8 mouse cellular contexts compared by ENCODE assay signal in genomic region chr12:69204052-69204833, GRCm38 (mm10). TPM values are rescaled to one million over a fixed set of nuclear protein-coding genes. Genes with fewer than 3 reads are reported as not detected.
DNase-seq lines count a peak whose midpoint lies in the region; ATAC-seq and TF ChIP-seq lines count a peak whose summit lies in the region.

Gene Gm49384, minus strand, starts transcription at chr12:69204267.

- H3K27me3 ChIP-seq in intestine, embryonic 14.5 days (replicated peaks; ENCODE audit: control insufficient read depth, insufficient read depth, low read length): no peaks in the 10 kb centered on the region
- no peaks in the 10 kb centered on the region for H3K27me3 ChIP-seq in intestine, postnatal 0 days (replicated peaks; ENCODE audit: control insufficient read depth, insufficient read depth, low read length)
- H3K27me3 ChIP-seq in hindbrain, embryonic 12.5 days: no peaks in the 10 kb centered on the region
- no peaks in the 10 kb centered on the region for H3K27me3 ChIP-seq in midbrain, embryonic 15.5 days (replicated peaks)

- H3K27ac ChIP-seq in intestine, embryonic 14.5 days (ENCODE audit: low read depth): no peak within 1 kb of the TSS
- no peak within 1 kb of the TSS for H3K27ac ChIP-seq in intestine, postnatal 0 days (ENCODE audit: low read depth, low read length)
- no peak within 1 kb of the TSS for H3K27ac ChIP-seq in hindbrain, embryonic 12.5 days
- no peak within 1 kb of the TSS for H3K27ac ChIP-seq in midbrain, embryonic 15.5 days

- H3K4me3 ChIP-seq in intestine, embryonic 14.5 days (ENCODE audit: low read depth, low read length): no peak within 1 kb of the TSS
- H3K4me3 ChIP-seq in intestine, postnatal 0 days (ENCODE audit: low read depth, low read length): no peak within 1 kb of the TSS
- no peak within 1 kb of the TSS for H3K4me3 ChIP-seq in hindbrain, embryonic 12.5 days
- H3K4me3 ChIP-seq in midbrain, embryonic 15.5 days: no peak within 1 kb of the TSS

- H3K9ac ChIP-seq in intestine, embryonic 14.5 days (ENCODE audit: low read length): no peak within 1 kb of the TSS
- no peak within 1 kb of the TSS for H3K9ac ChIP-seq in intestine, postnatal 0 days (ENCODE audit: low read depth, low read length)
- no peak within 1 kb of the TSS for H3K9ac ChIP-seq in hindbrain, embryonic 12.5 days
- no peak within 1 kb of the TSS for H3K9ac ChIP-seq in midbrain, embryonic 15.5 days

- ATAC-seq in intestine, embryonic 14.5 days (replicated peaks; ENCODE audit: low FRiP score, low TSS enrichment, low read depth): 0 out of 2 replicates have a peak, but pooled peaks have one; percentile 38
- ATAC-seq in intestine, postnatal 0 days: no peak
- ATAC-seq in activated CD4-positive, CD25-positive, alpha-beta regulatory T cell, adult 4 months: peak; percentile 23
- ATAC-seq in hindbrain, embryonic 12.5 days (ENCODE audit: low FRiP score): no peak
- ATAC-seq in midbrain, embryonic 15.5 days (replicated peaks): peak; percentile 67

- peaks cover 69% of the 10 kb centered on the region for H3K36me3 ChIP-seq in intestine, embryonic 14.5 days (ENCODE audit: control insufficient read depth, insufficient read depth, low read length)
- peaks cover 20% of the 10 kb centered on the region; the same call in 1 of the 2 replicates for H3K36me3 ChIP-seq in intestine, postnatal 0 days (ENCODE audit: control insufficient read depth, insufficient read depth)
- peaks cover 26% of the 10 kb centered on the region for H3K36me3 ChIP-seq in hindbrain, embryonic 12.5 days
- no peaks in the 10 kb centered on the region for H3K36me3 ChIP-seq in midbrain, embryonic 15.5 days (replicated peaks)

- no peaks in the 10 kb centered on the region for H3K9me3 ChIP-seq in intestine, embryonic 14.5 days (ENCODE audit: control insufficient read depth, low read length)
- H3K9me3 ChIP-seq in intestine, postnatal 0 days (ENCODE audit: control insufficient read depth): no peaks in the 10 kb centered on the region
- no peaks in the 10 kb centered on the region for H3K9me3 ChIP-seq in hindbrain, embryonic 12.5 days (replicated peaks)
- no peaks in the 10 kb centered on the region for H3K9me3 ChIP-seq in midbrain, embryonic 15.5 days

- H3K4me2 ChIP-seq in intestine, embryonic 14.5 days (ENCODE audit: low read length): no peak within 1 kb of the TSS
- no peak within 1 kb of the TSS for H3K4me2 ChIP-seq in intestine, postnatal 0 days (replicated peaks; ENCODE audit: low read depth)
- no peak within 1 kb of the TSS for H3K4me2 ChIP-seq in hindbrain, embryonic 12.5 days (replicated peaks)
- H3K4me2 ChIP-seq in midbrain, embryonic 15.5 days: no peak within 1 kb of the TSS; the same call in 1 of the 2 replicates

- 0 out of 2 replicates have a peak, but pooled peaks cover 4% of the 10 kb centered on the region for H3K4me1 ChIP-seq in intestine, embryonic 14.5 days (replicated peaks; ENCODE audit: control insufficient read depth, insufficient read depth, low read length)
- H3K4me1 ChIP-seq in intestine, postnatal 0 days (replicated peaks; ENCODE audit: control insufficient read depth, insufficient read depth, low read length): no peaks in the 10 kb centered on the region
- no peaks in the 10 kb centered on the region for H3K4me1 ChIP-seq in hindbrain, embryonic 12.5 days
- peaks cover 10% of the 10 kb centered on the region for H3K4me1 ChIP-seq in midbrain, embryonic 15.5 days

- DNase-seq in intestine, embryonic 14.5 days (ENCODE audit: low spot score): no peak
- DNase-seq in gastrocnemius, adult 18-20 months (ENCODE audit: low spot score): no peak
- no peak for DNase-seq in cerebellum, postnatal 10 days
- no peak for DNase-seq in kidney, adult 18-20 months

- TF ChIP-seq CTCF in intestine, postnatal 0 days (IDR thresholded peaks at IDR 0.05; ENCODE audit: low read depth): no peak

- WGBS in intestine, embryonic 14.5 days: 82% methylated on average over 16 of the region's 16 CpGs
- WGBS in intestine, postnatal 0 days: 73% methylated on average over 16 of the region's 16 CpGs
- WGBS in hindbrain, embryonic 12.5 days: 67% methylated on average over 16 of the region's 16 CpGs
- 63% methylated on average over 16 of the region's 16 CpGs for WGBS in midbrain, embryonic 15.5 days

RNA-seq across cellular contexts. Expression of gene Gm49384, which starts in this region (rescaled TPM):
- 25.8 and 29.4 TPM in 2 replicates for polyA plus RNA-seq in intestine, embryonic 14.5 days (2014; fragmentation: Nextera tagmentation; extraction: Ambion mirVana)
- polyA plus RNA-seq in intestine, postnatal 0 days (2015; fragmentation: Nextera tagmentation; extraction: Ambion mirVana): 9.1 and 9.5 TPM in 2 replicates
- polyA plus RNA-seq in activated CD4-positive, CD25-positive, alpha-beta regulatory T cell, adult 4 months (2017; shearing (Covaris generic)): 1 to 10 TPM; 8.2 to 9.1 TPM
- 20.0 and 21.0 TPM in 2 replicates for polyA plus RNA-seq in hindbrain, embryonic 12.5 days (2016; fragmentation: Nextera tagmentation; extraction: Ambion mirVana)
- 9.0 and 12.4 TPM in 2 replicates for polyA plus RNA-seq in midbrain, embryonic 15.5 days (2015; fragmentation: Nextera tagmentation; extraction: Ambion mirVana)
- 1 to 10 TPM; 1.9 to 2.0 TPM for total RNA-seq in gastrocnemius, adult 18-20 months (2021)

Comparison
In these comparisons a context has a peak if more than half of its experiments do, and no peak if none do; other contexts are left out.
1. ATAC-seq: peak in intestine, embryonic 14.5 days (single experiment), activated CD4-positive, CD25-positive, alpha-beta regulatory T cell, adult 4 months (single experiment) and midbrain, embryonic 15.5 days (single experiment); none in intestine, postnatal 0 days (single experiment) and hindbrain, embryonic 12.5 days (single experiment).